In the genomic region with DNA sequence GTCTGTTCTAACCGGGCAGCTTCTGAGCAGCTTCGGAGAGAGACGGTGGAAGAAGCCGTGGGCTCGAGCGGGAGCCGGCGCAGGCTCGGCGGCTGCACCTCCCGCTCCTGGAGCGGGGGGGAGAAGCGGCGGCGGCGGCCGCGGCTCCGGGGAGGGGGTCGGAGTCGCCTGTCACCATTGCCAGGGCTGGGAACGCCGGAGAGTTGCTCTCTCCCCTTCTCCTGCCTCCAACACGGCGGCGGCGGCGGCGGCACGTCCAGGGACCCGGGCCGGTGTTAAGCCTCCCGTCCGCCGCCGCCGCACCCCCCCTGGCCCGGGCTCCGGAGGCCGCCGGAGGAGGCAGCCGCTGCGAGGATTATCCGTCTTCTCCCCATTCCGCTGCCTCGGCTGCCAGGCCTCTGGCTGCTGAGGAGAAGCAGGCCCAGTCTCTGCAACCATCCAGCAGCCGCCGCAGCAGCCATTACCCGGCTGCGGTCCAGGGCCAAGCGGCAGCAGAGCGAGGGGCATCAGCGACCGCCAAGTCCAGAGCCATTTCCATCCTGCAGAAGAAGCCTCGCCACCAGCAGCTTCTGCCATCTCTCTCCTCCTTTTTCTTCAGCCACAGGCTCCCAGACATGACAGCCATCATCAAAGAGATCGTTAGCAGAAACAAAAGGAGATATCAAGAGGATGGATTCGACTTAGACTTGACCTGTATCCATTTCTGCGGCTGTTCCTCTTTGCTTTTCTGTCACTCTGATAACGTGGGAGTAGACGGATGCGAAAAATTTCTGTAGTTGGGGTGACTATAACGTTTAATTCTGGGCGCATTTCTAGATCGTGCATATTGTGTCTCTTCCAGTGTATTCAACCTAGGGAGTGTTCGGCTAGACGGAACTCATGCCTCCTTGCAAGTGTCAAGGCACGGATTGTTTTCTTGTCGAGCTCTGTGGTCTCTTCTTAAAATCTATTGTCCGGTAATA, we compare ENCODE assay signal across 8 mouse cellular contexts. TPM values are rescaled to one million over a fixed set of nuclear protein-coding genes. Genes with fewer than 3 reads are reported as not detected.
DNase-seq lines count a peak whose midpoint lies in the region; ATAC-seq lines count a peak whose summit lies in the region.

No protein-coding gene starts in this region.

- peaks cover 14% of the 10 kb centered on the region; the same call in 1 of the 2 replicates for H3K4me1 ChIP-seq in embryonic facial prominence, embryonic 14.5 days (ENCODE audit: control insufficient read depth, insufficient read depth, low read length)
- H3K4me1 ChIP-seq in heart, embryonic 15.5 days (replicated peaks): peaks cover 32% of the 10 kb centered on the region

- DNase-seq in A20 (ENCODE audit: low read depth, low spot score): peak; percentile 70
- peak; percentile 68 for DNase-seq in adrenal gland, postnatal 10 days
- DNase-seq in embryonic facial prominence, embryonic 14.5 days (ENCODE audit: low spot score): no peak
- DNase-seq in kidney, postnatal 36 days: peak; percentile 23 to 72
- DNase-seq in lung, adult 18-20 months: peak; percentile 38 to 47
- DNase-seq in ovary, postnatal 14 days (ENCODE audit: low spot score): peak; percentile 49
- peak; percentile 66 for DNase-seq in thymus, postnatal 14 days

- peak overlapping the region; percentile 93 for H3K4me2 ChIP-seq in embryonic facial prominence, embryonic 14.5 days (ENCODE audit: low read depth, low read length)
- H3K4me2 ChIP-seq in heart, embryonic 15.5 days: peak overlapping the region; percentile 94

- under 1% methylated on average over 21 of the region's 69 CpGs for WGBS in embryonic facial prominence, embryonic 14.5 days
- under 1% methylated on average over 55 of the region's 69 CpGs for WGBS in heart, embryonic 15.5 days

- H3K27me3 ChIP-seq in embryonic facial prominence, embryonic 14.5 days (replicated peaks; ENCODE audit: control insufficient read depth, insufficient read depth, low read length): peaks cover 9% of the 10 kb centered on the region
- H3K27me3 ChIP-seq in heart, embryonic 15.5 days: peaks cover 9% of the 10 kb centered on the region

- H3K9me3 ChIP-seq in embryonic facial prominence, embryonic 14.5 days (ENCODE audit: control insufficient read depth, low read length): no peaks in the 10 kb centered on the region
- H3K9me3 ChIP-seq in heart, embryonic 15.5 days (replicated peaks): no peaks in the 10 kb centered on the region

- peak overlapping the region; percentile 98 for H3K4me3 ChIP-seq in embryonic facial prominence, embryonic 14.5 days (ENCODE audit: low read depth, low read length)
- peak overlapping the region; percentile 99 for H3K4me3 ChIP-seq in heart, embryonic 15.5 days

- H3K9ac ChIP-seq in embryonic facial prominence, embryonic 14.5 days (ENCODE audit: low read depth, low read length): peak overlapping the region; percentile 99
- H3K9ac ChIP-seq in heart, embryonic 15.5 days: peak overlapping the region; percentile 100

- peak; percentile 1; the same call in 1 of the 2 replicates for ATAC-seq in embryonic facial prominence, embryonic 14.5 days (ENCODE audit: low read depth)
- peak; percentile 11; the same call in 1 of the 2 replicates for ATAC-seq in heart, embryonic 15.5 days (replicated peaks; ENCODE audit: insufficient number of reproducible peaks, insufficient read depth, low FRiP score, low read depth)

- peak overlapping the region; percentile 99 for H3K27ac ChIP-seq in embryonic facial prominence, embryonic 14.5 days (replicated peaks; ENCODE audit: low read depth, low read length)
- peak overlapping the region; percentile 100 for H3K27ac ChIP-seq in heart, embryonic 15.5 days

- H3K36me3 ChIP-seq in embryonic facial prominence, embryonic 14.5 days (ENCODE audit: control insufficient read depth, insufficient read depth, low read length): peaks cover 4% of the 10 kb centered on the region; the same call in 1 of the 2 replicates
- no peaks in the 10 kb centered on the region for H3K36me3 ChIP-seq in heart, embryonic 15.5 days

RNA-seq across cellular contexts. Expression of gene Pten, which starts 0.8 kb away (rescaled TPM):
- 10 to 100 TPM; 64.8 to 65.9 TPM for total RNA-seq in adrenal gland, postnatal 10 days (2021)
- 12.6 and 15.5 TPM in 2 replicates for polyA plus RNA-seq in embryonic facial prominence, embryonic 14.5 days (2014; fragmentation: Nextera tagmentation; extraction: Ambion mirVana)
- 4.9 and 6.0 TPM in 2 replicates for polyA plus RNA-seq in heart, embryonic 15.5 days (2015; fragmentation: Nextera tagmentation; extraction: Ambion mirVana)

RNA-seq across cellular contexts. Expression of gene Atad1, which starts 18.5 kb away (rescaled TPM):
- total RNA-seq in adrenal gland, postnatal 10 days (2021): 10 to 100 TPM; 60.0 to 65.8 TPM
- polyA plus RNA-seq in embryonic facial prominence, embryonic 14.5 days (2014; fragmentation: Nextera tagmentation; extraction: Ambion mirVana): 64.1 and 66.5 TPM in 2 replicates
- polyA plus RNA-seq in heart, embryonic 15.5 days (2015; fragmentation: Nextera tagmentation; extraction: Ambion mirVana): 54.7 and 56.9 TPM in 2 replicates
